Mouse (Mus musculus): ENCODE measurements around the gene Ambp. TPM values are rescaled to one million over a fixed set of nuclear protein-coding genes. Genes with fewer than 3 reads are reported as not detected.

Ambp gene
- polyA plus RNA-seq, 1 experiment = not detected

- no peaks in the 10 kb centered on the region for H3K4me1 ChIP-seq (ENCODE audit: control insufficient read depth, insufficient read depth, low read length)
- no peaks in the 10 kb centered on the region for H3K9me3 ChIP-seq (replicated peaks; ENCODE audit: control insufficient read depth, insufficient read depth, low read length, poor library complexity, severe bottlenecking)
- TF ChIP-seq EP300 (IDR thresholded peaks at IDR 0.05; ENCODE audit: insufficient read depth, low read depth, low read length) (no peak), CTCF (IDR thresholded peaks at IDR 0.05; ENCODE audit: low read depth, low read length) (no peak), POLR2A (IDR thresholded peaks at IDR 0.05; ENCODE audit: insufficient read depth, low read length) (no peak)
- no peaks in the 10 kb centered on the region for H3K27me3 ChIP-seq (ENCODE audit: control insufficient read depth, insufficient read depth, low read length, poor library complexity, severe bottlenecking)
- H3K9ac ChIP-seq (ENCODE audit: low read depth, poor library complexity, severe bottlenecking) = no peak overlapping the region
- no peak overlapping the region for H3K27ac ChIP-seq (ENCODE audit: insufficient read depth, low read length)
- no peak overlapping the region for H3K4me3 ChIP-seq (ENCODE audit: low read depth, low read length)
- H3K36me3 ChIP-seq (ENCODE audit: control insufficient read depth, insufficient read depth, low read length, poor library complexity, severe bottlenecking) = no peaks in the 10 kb centered on the region
Observed at GRCm38 (mm10) chr4:63102025-63102424, 52.6 kb downstream of the Ambp start.

- Histone ChIP-seq H3K27me3 (ENCODE audit: control insufficient read depth, insufficient read depth, low read length, poor library complexity, severe bottlenecking) (no peaks in the 10 kb centered on the region), H3K36me3 (ENCODE audit: control insufficient read depth, insufficient read depth, low read length, poor library complexity, severe bottlenecking) (no peaks in the 10 kb centered on the region), H3K9ac (ENCODE audit: low read depth, poor library complexity, severe bottlenecking) (no peak overlapping the region), H3K4me3 (ENCODE audit: low read depth, low read length) (no peak overlapping the region), H3K27ac (ENCODE audit: insufficient read depth, low read length) (no peak overlapping the region), H3K4me1 (ENCODE audit: control insufficient read depth, insufficient read depth, low read length) (no peaks in the 10 kb centered on the region), H3K9me3 (replicated peaks; ENCODE audit: control insufficient read depth, insufficient read depth, low read length, poor library complexity, severe bottlenecking) (no peaks in the 10 kb centered on the region)
- no peak for TF ChIP-seq CTCF (IDR thresholded peaks at IDR 0.05; ENCODE audit: low read depth, low read length)
- TF ChIP-seq EP300 (IDR thresholded peaks at IDR 0.05; ENCODE audit: insufficient read depth, low read depth, low read length) = no peak
- no peak for TF ChIP-seq POLR2A (IDR thresholded peaks at IDR 0.05; ENCODE audit: insufficient read depth, low read length)
Observed at GRCm38 (mm10) chr4:63100478-63100877, 54.1 kb downstream of the Ambp start.

DNA sequence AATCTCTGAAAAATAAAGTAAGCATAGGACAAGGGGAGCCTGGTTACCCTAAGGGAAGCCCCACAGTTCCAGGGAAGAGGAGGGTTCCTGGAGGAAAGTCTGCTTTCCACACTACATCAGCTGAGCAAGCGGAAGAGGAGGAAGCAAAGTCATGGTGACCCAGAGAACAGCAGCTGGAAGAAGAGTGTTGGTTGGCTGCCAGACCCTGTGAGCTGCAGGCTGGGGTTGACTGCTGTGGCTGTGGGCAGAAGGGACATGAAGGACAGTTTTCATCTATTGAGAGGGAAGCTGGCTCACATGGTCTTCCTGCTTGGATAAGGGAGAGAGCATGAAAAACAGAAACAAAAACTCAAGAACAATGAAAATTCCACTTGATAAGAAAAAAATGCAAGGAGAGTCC, 57.0 kb downstream of the Ambp start:
- no peak overlapping the region for H3K9ac ChIP-seq (ENCODE audit: low read depth, poor library complexity, severe bottlenecking)
- H3K4me3 ChIP-seq (ENCODE audit: low read depth, low read length) = no peak overlapping the region

More for the DNA sequence above, 57.0 kb downstream of the Ambp start:
- Histone ChIP-seq H3K9me3 (replicated peaks; ENCODE audit: control insufficient read depth, insufficient read depth, low read length, poor library complexity, severe bottlenecking) (no peaks in the 10 kb centered on the region), H3K4me1 (ENCODE audit: control insufficient read depth, insufficient read depth, low read length) (no peaks in the 10 kb centered on the region), H3K27ac (ENCODE audit: insufficient read depth, low read length) (no peak overlapping the region), H3K27me3 (ENCODE audit: control insufficient read depth, insufficient read depth, low read length, poor library complexity, severe bottlenecking) (no peaks in the 10 kb centered on the region), H3K36me3 (ENCODE audit: control insufficient read depth, insufficient read depth, low read length, poor library complexity, severe bottlenecking) (no peaks in the 10 kb centered on the region)
- no peak for TF ChIP-seq CTCF (IDR thresholded peaks at IDR 0.05; ENCODE audit: low read depth, low read length)

Other genes starting within 250 kb of the Ambp start
- gene Zfp618, start 189.2 kb downstream of the Ambp start, polyA plus RNA-seq (2011; ENCODE audit: insufficient read depth, insufficient read length, low read depth, missing spikeins) = 2.8 and 7.1 TPM in 2 replicates
- not detected in 2 replicates for gene Kif12, start 17.3 kb upstream of the Ambp start, polyA plus RNA-seq (2011; ENCODE audit: insufficient read depth, insufficient read length, low read depth, missing spikeins)
- gene Col27a1, start 59.2 kb upstream of the Ambp start, polyA plus RNA-seq (2011; ENCODE audit: insufficient read depth, insufficient read length, low read depth, missing spikeins) = 1.4 and 1.7 TPM in 2 replicates
- gene Orm1, start 189.8 kb upstream of the Ambp start, polyA plus RNA-seq (2011; ENCODE audit: insufficient read depth, insufficient read length, low read depth, missing spikeins) = not detected in 2 replicates
- gene Orm3, start 201.4 kb upstream of the Ambp start, polyA plus RNA-seq (2011; ENCODE audit: insufficient read depth, insufficient read length, low read depth, missing spikeins) = not detected in 2 replicates
- not detected in 2 replicates for gene Orm2, start 207.7 kb upstream of the Ambp start, polyA plus RNA-seq (2011; ENCODE audit: insufficient read depth, insufficient read length, low read depth, missing spikeins)
- gene Akna, start 248.6 kb upstream of the Ambp start, polyA plus RNA-seq (2011; ENCODE audit: insufficient read depth, insufficient read length, low read depth, missing spikeins) = 4.0 and 4.7 TPM in 2 replicates